Mouse (Mus musculus) thymus, postnatal 4 days (tissue): ENCODE data around the gene Trrap.

Source experiments
- DNase-seq: peaks from one replicate; pipeline ENCODE4 v3.0.0; 2021

Trrap gene

GRCm38 (mm10) chr5:144872867-144873266 lies 105.3 kb downstream of the Trrap start:
- DNase-seq = no peak

GRCm38 (mm10) chr5:144875227-144875626 lies 107.7 kb downstream of the Trrap start:
- DNase-seq = no peak

GRCm38 (mm10) chr5:144875892-144876291 lies 108.4 kb downstream of the Trrap start:
- peak; percentile 84 for DNase-seq

GRCm38 (mm10) chr5:144877021-144877420 lies 109.5 kb downstream of the Trrap start:
- no peak for DNase-seq

- no peak for DNase-seq
These were observed 114.3 kb downstream of the Trrap start for GRCm38 (mm10) chr5:144881670-144882399.

GRCm38 (mm10) chr5:144884629-144885217 lies 117.2 kb downstream of the Trrap start:
- no peak for DNase-seq

GRCm38 (mm10) chr5:144885968-144886650 lies 118.6 kb downstream of the Trrap start:
- DNase-seq = no peak

GRCm38 (mm10) chr5:144891276-144891675 lies 123.7 kb downstream of the Trrap start:
- DNase-seq = no peak

GRCm38 (mm10) chr5:144897881-144898280 lies 130.3 kb downstream of the Trrap start:
- DNase-seq = no peak

GRCm38 (mm10) chr5:144898448-144899052 lies 131.0 kb downstream of the Trrap start:
- no peak for DNase-seq

GRCm38 (mm10) chr5:144901035-144901434 lies 133.5 kb downstream of the Trrap start:
- no peak for DNase-seq

- DNase-seq = no peak
These were observed 134.3 kb downstream of the Trrap start for GRCm38 (mm10) chr5:144901791-144902190.

- DNase-seq = no peak
These were observed 137.0 kb downstream of the Trrap start for GRCm38 (mm10) chr5:144904356-144905134.

GRCm38 (mm10) chr5:144907591-144907990 lies 140.1 kb downstream of the Trrap start:
- DNase-seq = no peak
